Mouse (Mus musculus) brain, embryonic 14.5 days (tissue): Measurements from ENCODE around the gene Mdm4.

Experiments
- CTCF ChIP-seq: fragments of 200-500 bp; IDR thresholded peaks from 2 replicates; pipeline ENCODE4 v1.5.1; 2012; ENCODE audit warnings: inconsistent platforms, mild to moderate bottlenecking, moderate library complexity, borderline replicate concordance; ENCODE audit not compliant: insufficient read depth, insufficient read length; ENCODE audit errors: extremely low read depth
- POLR2A ChIP-seq: fragments of 200-500 bp; IDR thresholded peaks from 2 replicates; pipeline ENCODE4 v1.6.1; 2012; ENCODE audit warnings: mild to moderate bottlenecking, inconsistent platforms, borderline replicate concordance; ENCODE audit not compliant: poor library complexity, insufficient read depth, insufficient read length, severe bottlenecking; ENCODE audit errors: extremely low read depth

- TF ChIP-seq CTCF, result no peak
- TF ChIP-seq POLR2A, result no peak
Observed at GRCm38 (mm10) chr1:133074541-133074940, 44.2 kb upstream of the Mdm4 start.
